10 mouse cellular contexts compared by ENCODE assay signal in genomic region chr4:48130314-48130713, GRCm38 (mm10).
"Had no signal": no experiment of that assay in that cellular context is flagged by ENCODE, and none has a peak within 500 bp of the region (broad histone marks: within the 10 kb centered on the region; RNA-seq: fewer than 3 reads in every experiment).

No protein-coding gene starts in this region.

- DNase-seq: kidney, adult 18-20 months; kidney, adult 9 months; kidney, postnatal 14 days; kidney, postnatal 4 days; liver; lung, embryonic 14.5 days; thymus, postnatal 25 days had no signal

- ATAC-seq: intestine, embryonic 16.5 days; liver, embryonic 12.5 days; midbrain, embryonic 13.5 days had no signal
